Mouse (Mus musculus): ENCODE measurements around the gene P2ry2. TPM values are rescaled to one million over a fixed set of nuclear protein-coding genes. Genes with fewer than 3 reads are reported as not detected.

P2ry2 gene
- polyA plus RNA-seq, 1 experiment from 2014 or later: 0.16 TPM

GRCm38 (mm10) chr7:101014041-101014440, 1.4 kb upstream of the P2ry2 start:
- peaks cover 9% of the 10 kb centered on the region; the same call in 1 of the 2 replicates for H3K4me1 ChIP-seq (ENCODE audit: control insufficient read depth, insufficient read depth, low read length)
- ATAC-seq (ENCODE audit: low FRiP score, low TSS enrichment) (no peak), DNase-seq (no peak)
- no peaks in the 10 kb centered on the region for H3K9me3 ChIP-seq (ENCODE audit: control insufficient read depth, low read length)
- no peak overlapping the region for H3K9ac ChIP-seq (replicated peaks; ENCODE audit: low read length)
- H3K27ac ChIP-seq (replicated peaks; ENCODE audit: low read depth, low read length): no peak overlapping the region
- H3K36me3 ChIP-seq (ENCODE audit: control insufficient read depth, insufficient read depth, low read length): no peaks in the 10 kb centered on the region
- H3K4me2 ChIP-seq (ENCODE audit: low read length): no peak overlapping the region
- peaks cover 40% of the 10 kb centered on the region for H3K27me3 ChIP-seq (ENCODE audit: control insufficient read depth, insufficient read depth, low read length)
- WGBS: 16% methylated on average over 9 of the region's 9 CpGs
- no peak overlapping the region for H3K4me3 ChIP-seq (replicated peaks; ENCODE audit: low read depth, low read length)

GRCm38 (mm10) chr7:101011681-101012367, 842 bp downstream of the P2ry2 start:
- Histone ChIP-seq H3K4me2 (ENCODE audit: low read length) (peak overlapping the region; percentile 94), H3K9ac (replicated peaks; ENCODE audit: low read length) (peak overlapping the region; percentile 46; the same call in 1 of the 2 replicates), H3K27ac (replicated peaks; ENCODE audit: low read depth, low read length) (no peak overlapping the region), H3K4me1 (ENCODE audit: control insufficient read depth, insufficient read depth, low read length) (peaks cover 9% of the 10 kb centered on the region; the same call in 1 of the 2 replicates), H3K36me3 (ENCODE audit: control insufficient read depth, insufficient read depth, low read length) (no peaks in the 10 kb centered on the region), H3K9me3 (ENCODE audit: control insufficient read depth, low read length) (no peaks in the 10 kb centered on the region), H3K4me3 (replicated peaks; ENCODE audit: low read depth, low read length) (peak overlapping the region; percentile 45), H3K27me3 (ENCODE audit: control insufficient read depth, insufficient read depth, low read length) (peaks cover 40% of the 10 kb centered on the region)
- DNase-seq (peak; percentile 64), ATAC-seq (ENCODE audit: low FRiP score, low TSS enrichment) (peak; percentile 75; the same call in 1 of the 2 replicates)
- WGBS: under 1% methylated on average over 53 of the region's 53 CpGs

- 64% methylated on average over 3 of the region's 3 CpGs for WGBS
- H3K27me3 ChIP-seq (ENCODE audit: control insufficient read depth, insufficient read depth, low read length): peaks cover 40% of the 10 kb centered on the region
- H3K4me3 ChIP-seq (replicated peaks; ENCODE audit: low read depth, low read length): no peak overlapping the region
Observed at GRCm38 (mm10) chr7:101010741-101011140, 1.9 kb downstream of the P2ry2 start.

GRCm38 (mm10) chr7:101006201-101006600, 6.5 kb downstream of the P2ry2 start:
- Histone ChIP-seq H3K27me3 (ENCODE audit: control insufficient read depth, insufficient read depth, low read length) (peaks cover 18% of the 10 kb centered on the region), H3K4me2 (ENCODE audit: low read length) (no peak overlapping the region), H3K36me3 (ENCODE audit: control insufficient read depth, insufficient read depth, low read length) (no peaks in the 10 kb centered on the region), H3K9me3 (ENCODE audit: control insufficient read depth, low read length) (no peaks in the 10 kb centered on the region), H3K4me1 (ENCODE audit: control insufficient read depth, insufficient read depth, low read length) (peaks cover under 1% of the 10 kb centered on the region; the same call in 1 of the 2 replicates), H3K27ac (replicated peaks; ENCODE audit: low read depth, low read length) (no peak overlapping the region), H3K9ac (replicated peaks; ENCODE audit: low read length) (no peak overlapping the region), H3K4me3 (replicated peaks; ENCODE audit: low read depth, low read length) (no peak overlapping the region)
- ATAC-seq (ENCODE audit: low FRiP score, low TSS enrichment) (no peak), DNase-seq (no peak)
- 68% methylated on average over 2 of the region's 2 CpGs for WGBS

More at GRCm38 (mm10) chr7:101010741-101011140, 1.9 kb downstream of the P2ry2 start:
- no peak for ATAC-seq (ENCODE audit: low FRiP score, low TSS enrichment)
- H3K9ac ChIP-seq (replicated peaks; ENCODE audit: low read length): no peak overlapping the region
- H3K4me1 ChIP-seq (ENCODE audit: control insufficient read depth, insufficient read depth, low read length): peaks cover 9% of the 10 kb centered on the region; the same call in 1 of the 2 replicates
- no peak overlapping the region for H3K4me2 ChIP-seq (ENCODE audit: low read length)
- no peaks in the 10 kb centered on the region for H3K9me3 ChIP-seq (ENCODE audit: control insufficient read depth, low read length)
- H3K36me3 ChIP-seq (ENCODE audit: control insufficient read depth, insufficient read depth, low read length): no peaks in the 10 kb centered on the region
- no peak for DNase-seq
- H3K27ac ChIP-seq (replicated peaks; ENCODE audit: low read depth, low read length): no peak overlapping the region

- 45% methylated on average over 4 of the region's 4 CpGs for WGBS
- H3K9me3 ChIP-seq (ENCODE audit: control insufficient read depth, low read length): no peaks in the 10 kb centered on the region
- no peaks in the 10 kb centered on the region for H3K36me3 ChIP-seq (ENCODE audit: control insufficient read depth, insufficient read depth, low read length)
- no peak overlapping the region for H3K4me2 ChIP-seq (ENCODE audit: low read length)
- ATAC-seq (ENCODE audit: low FRiP score, low TSS enrichment) (no peak), DNase-seq (no peak)
- H3K27ac ChIP-seq (replicated peaks; ENCODE audit: low read depth, low read length): no peak overlapping the region
- H3K27me3 ChIP-seq (ENCODE audit: control insufficient read depth, insufficient read depth, low read length): peaks cover 7% of the 10 kb centered on the region
- H3K9ac ChIP-seq (replicated peaks; ENCODE audit: low read length): no peak overlapping the region
- no peaks in the 10 kb centered on the region for H3K4me1 ChIP-seq (ENCODE audit: control insufficient read depth, insufficient read depth, low read length)
- H3K4me3 ChIP-seq (replicated peaks; ENCODE audit: low read depth, low read length): no peak overlapping the region
Observed at GRCm38 (mm10) chr7:101005119-101005518, 7.5 kb downstream of the P2ry2 start.

GRCm38 (mm10) chr7:101003442-101004326, 9.0 kb downstream of the P2ry2 start:
- DNase-seq: no peak
- Histone ChIP-seq H3K4me2 (ENCODE audit: low read length) (no peak overlapping the region), H3K9ac (replicated peaks; ENCODE audit: low read length) (no peak overlapping the region), H3K36me3 (ENCODE audit: control insufficient read depth, insufficient read depth, low read length) (no peaks in the 10 kb centered on the region), H3K4me1 (ENCODE audit: control insufficient read depth, insufficient read depth, low read length) (no peaks in the 10 kb centered on the region), H3K27me3 (ENCODE audit: control insufficient read depth, insufficient read depth, low read length) (no peaks in the 10 kb centered on the region; the same call in 1 of the 2 replicates), H3K9me3 (ENCODE audit: control insufficient read depth, low read length) (no peaks in the 10 kb centered on the region), H3K4me3 (replicated peaks; ENCODE audit: low read depth, low read length) (no peak overlapping the region), H3K27ac (replicated peaks; ENCODE audit: low read depth, low read length) (no peak overlapping the region)
- ATAC-seq (ENCODE audit: low FRiP score, low TSS enrichment): no peak
- 82% methylated on average over 11 of the region's 11 CpGs for WGBS

GRCm38 (mm10) chr7:101002274-101002673, 10.4 kb downstream of the P2ry2 start:
- H3K4me3 ChIP-seq (replicated peaks; ENCODE audit: low read depth, low read length): no peak overlapping the region
- H3K27ac ChIP-seq (replicated peaks; ENCODE audit: low read depth, low read length): no peak overlapping the region
- DNase-seq (no peak), ATAC-seq (ENCODE audit: low FRiP score, low TSS enrichment) (no peak)
- H3K4me2 ChIP-seq (ENCODE audit: low read length): no peak overlapping the region
- H3K9ac ChIP-seq (replicated peaks; ENCODE audit: low read length): no peak overlapping the region
- 75% methylated on average over 6 of the region's 6 CpGs for WGBS
- H3K27me3 ChIP-seq (ENCODE audit: control insufficient read depth, insufficient read depth, low read length): no peaks in the 10 kb centered on the region
- H3K36me3 ChIP-seq (ENCODE audit: control insufficient read depth, insufficient read depth, low read length): no peaks in the 10 kb centered on the region
- no peaks in the 10 kb centered on the region for H3K9me3 ChIP-seq (ENCODE audit: control insufficient read depth, low read length)
- no peaks in the 10 kb centered on the region for H3K4me1 ChIP-seq (ENCODE audit: control insufficient read depth, insufficient read depth, low read length)

GRCm38 (mm10) chr7:100999623-101000022, 13.0 kb downstream of the P2ry2 start:
- Histone ChIP-seq H3K9ac (replicated peaks; ENCODE audit: low read length) (no peak overlapping the region), H3K4me2 (ENCODE audit: low read length) (no peak overlapping the region), H3K9me3 (ENCODE audit: control insufficient read depth, low read length) (no peaks in the 10 kb centered on the region), H3K4me3 (replicated peaks; ENCODE audit: low read depth, low read length) (no peak overlapping the region), H3K27me3 (ENCODE audit: control insufficient read depth, insufficient read depth, low read length) (no peaks in the 10 kb centered on the region), H3K36me3 (ENCODE audit: control insufficient read depth, insufficient read depth, low read length) (no peaks in the 10 kb centered on the region), H3K4me1 (ENCODE audit: control insufficient read depth, insufficient read depth, low read length) (no peaks in the 10 kb centered on the region), H3K27ac (replicated peaks; ENCODE audit: low read depth, low read length) (no peak overlapping the region)
- DNase-seq: no peak
- ATAC-seq (ENCODE audit: low FRiP score, low TSS enrichment): no peak
- WGBS: 88% methylated on average over 5 of the region's 5 CpGs
